Mouse (Mus musculus) activated CD4-positive, CD25-positive, alpha-beta regulatory T cell, adult 9 weeks (primary cell): ENCODE data around the gene Dars2. TPM values are rescaled to one million over a fixed set of nuclear protein-coding genes. Genes with fewer than 3 reads are reported as not detected.

Experiments used
- polyA plus RNA-seq: library from polyadenylated mRNA; unstranded; fragments of 100-300 nt; shearing (Covaris generic); gene quantifications from one replicate; pipeline ENCODE4 v1.2.1, GENCODE M21; 2017

Dars2 gene
- 22.7 TPM for polyA plus RNA-seq

DNA sequence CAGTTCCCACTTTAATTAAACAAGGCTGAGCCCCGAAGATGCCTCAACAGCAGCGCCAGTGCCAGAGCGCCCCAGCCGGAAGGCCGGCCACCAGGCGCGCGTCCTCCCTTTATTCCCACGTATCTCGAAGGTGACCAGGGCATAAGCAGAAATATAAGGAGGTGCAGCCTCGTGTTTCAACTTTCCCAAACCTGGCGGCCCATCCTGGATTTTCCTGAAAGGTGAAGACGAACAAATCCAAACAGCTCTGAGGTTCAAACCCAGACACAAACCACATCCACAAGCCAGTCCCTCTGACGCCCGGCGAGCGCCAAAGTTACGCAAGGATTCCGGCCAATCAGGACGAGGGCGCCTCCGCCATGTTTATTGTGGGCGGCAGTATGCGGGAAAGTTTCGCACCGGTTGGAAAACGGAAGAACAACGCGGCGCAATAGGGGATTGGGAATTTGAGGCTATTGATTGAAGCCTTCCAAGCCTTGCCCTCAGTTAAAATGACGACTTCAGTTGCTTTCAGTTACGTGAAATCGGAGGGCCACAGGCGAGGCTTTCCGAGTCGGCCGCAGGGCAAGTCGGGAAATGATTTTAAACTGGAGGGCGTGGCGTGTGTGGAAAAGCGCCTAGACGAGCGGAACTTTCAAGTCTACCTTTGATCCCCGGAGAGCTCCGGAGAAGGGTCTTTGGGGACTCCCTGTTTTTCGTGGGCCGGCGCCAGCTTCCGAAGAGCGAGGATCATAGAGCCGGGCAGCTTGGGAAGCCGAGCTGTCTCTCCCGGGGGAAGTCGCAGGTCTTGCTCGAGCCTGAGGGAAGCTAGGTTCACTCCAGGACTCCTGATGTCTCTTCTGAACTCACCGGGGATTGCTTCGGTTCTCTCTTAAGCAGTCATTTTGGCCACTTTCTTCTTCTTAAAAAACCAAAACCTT is at the start of gene Dars2, which contains the start of gene Cenpl:
Gene Dars2 (minus strand): TSS at position 307 of the 920 bp plus-strand sequence.
Gene Cenpl (plus strand): TSS at position 362 of the 920 bp plus-strand sequence.

GRCm38 (mm10) chr1:161034435-161035280 is 35.8 kb downstream of the Dars2 start, which contains the start of gene Zbtb37:
TSS of gene Zbtb37 (minus strand) at chr1:161034849.

Other genes with a start within 250 kb of the Dars2 start
- gene Rc3h1, start 164.2 kb downstream of the Dars2 start, polyA plus RNA-seq: 7.8 TPM
- 20.2 TPM for gene Serpinc1, start 92.1 kb downstream of the Dars2 start, polyA plus RNA-seq
- gene Zbtb37, start 35.8 kb downstream of the Dars2 start, polyA plus RNA-seq: 17.4 TPM
- 17.4 TPM for gene Cenpl, start 55 bp upstream of the Dars2 start, polyA plus RNA-seq
- 38.4 TPM for gene Klhl20, start 60.9 kb upstream of the Dars2 start, polyA plus RNA-seq
- gene Ankrd45, start 72.0 kb upstream of the Dars2 start, polyA plus RNA-seq: not detected
- not detected for gene Tex50, start 88.7 kb upstream of the Dars2 start, polyA plus RNA-seq
- 271 TPM for gene Prdx6, start 180.6 kb upstream of the Dars2 start, polyA plus RNA-seq